Mouse (Mus musculus): ENCODE data around the gene Nt5c3b.

Gene Nt5c3b

GRCm38 (mm10) chr11:100426820-100427219 lies 14.8 kb downstream of the Nt5c3b start:
- DNase-seq (ENCODE audit: low spot score) = no peak

GRCm38 (mm10) chr11:100425851-100426250 lies 15.8 kb downstream of the Nt5c3b start:
- peak; percentile 87 for DNase-seq (ENCODE audit: low spot score)

GRCm38 (mm10) chr11:100423836-100424235 lies 17.8 kb downstream of the Nt5c3b start:
- no peak for DNase-seq (ENCODE audit: low spot score)

GRCm38 (mm10) chr11:100421537-100421936 lies 20.1 kb downstream of the Nt5c3b start:
- no peak for DNase-seq (ENCODE audit: low spot score)

- DNase-seq (ENCODE audit: low spot score) = peak; percentile 65
Observed at GRCm38 (mm10) chr11:100414914-100415822, 26.4 kb downstream of the Nt5c3b start, which contains the start of gene Fkbp10. Gene Fkbp10 (plus strand): TSS chr11:100415697.

- peak; percentile 88 for DNase-seq (ENCODE audit: low spot score)
Observed at GRCm38 (mm10) chr11:100414021-100414913, 27.3 kb downstream of the Nt5c3b start, which contains the start of gene P3h4. Gene P3h4 (minus strand): TSS chr11:100414836.

GRCm38 (mm10) chr11:100413541-100413940 lies 28.1 kb downstream of the Nt5c3b start:
- no peak for DNase-seq (ENCODE audit: low spot score)

- DNase-seq (ENCODE audit: low spot score) = no peak
Observed at GRCm38 (mm10) chr11:100411736-100412135, 29.9 kb downstream of the Nt5c3b start.

GRCm38 (mm10) chr11:100409686-100410085 lies 31.9 kb downstream of the Nt5c3b start:
- DNase-seq (ENCODE audit: low spot score) = no peak

GRCm38 (mm10) chr11:100408835-100409462 lies 32.7 kb downstream of the Nt5c3b start:
- DNase-seq (ENCODE audit: low spot score) = no peak

- DNase-seq (ENCODE audit: low spot score) = peak; percentile 83
Observed at GRCm38 (mm10) chr11:100408076-100408834, 33.4 kb downstream of the Nt5c3b start.

- no peak for DNase-seq (ENCODE audit: low spot score)
Observed at GRCm38 (mm10) chr11:100406995-100407705, 34.5 kb downstream of the Nt5c3b start.

- DNase-seq (ENCODE audit: low spot score) = no peak
Observed at GRCm38 (mm10) chr11:100406273-100406672, 35.3 kb downstream of the Nt5c3b start.

- DNase-seq (ENCODE audit: low spot score) = no peak
Observed at GRCm38 (mm10) chr11:100404456-100405074, 37.0 kb downstream of the Nt5c3b start.

GRCm38 (mm10) chr11:100403445-100404134 lies 38.0 kb downstream of the Nt5c3b start:
- no peak for DNase-seq (ENCODE audit: low spot score)

GRCm38 (mm10) chr11:100402682-100403081 lies 38.9 kb downstream of the Nt5c3b start:
- DNase-seq (ENCODE audit: low spot score) = no peak

- DNase-seq (ENCODE audit: low spot score) = no peak
Observed at GRCm38 (mm10) chr11:100402240-100402639, 39.4 kb downstream of the Nt5c3b start.

GRCm38 (mm10) chr11:100400842-100401241 lies 40.8 kb downstream of the Nt5c3b start:
- no peak for DNase-seq (ENCODE audit: low spot score)

- DNase-seq (ENCODE audit: low spot score) = no peak
Observed at GRCm38 (mm10) chr11:100399727-100400538, 41.7 kb downstream of the Nt5c3b start.

Data from embryo, embryonic 10 days (tissue).